Mouse (Mus musculus): ENCODE data around the gene Dap3.
"Not testable (repeated sequence)": the region's sequence is repeated elsewhere in the genome, so short reads cannot be mapped to it uniquely, and the experiment has no call there.

Gene Dap3

DNA sequence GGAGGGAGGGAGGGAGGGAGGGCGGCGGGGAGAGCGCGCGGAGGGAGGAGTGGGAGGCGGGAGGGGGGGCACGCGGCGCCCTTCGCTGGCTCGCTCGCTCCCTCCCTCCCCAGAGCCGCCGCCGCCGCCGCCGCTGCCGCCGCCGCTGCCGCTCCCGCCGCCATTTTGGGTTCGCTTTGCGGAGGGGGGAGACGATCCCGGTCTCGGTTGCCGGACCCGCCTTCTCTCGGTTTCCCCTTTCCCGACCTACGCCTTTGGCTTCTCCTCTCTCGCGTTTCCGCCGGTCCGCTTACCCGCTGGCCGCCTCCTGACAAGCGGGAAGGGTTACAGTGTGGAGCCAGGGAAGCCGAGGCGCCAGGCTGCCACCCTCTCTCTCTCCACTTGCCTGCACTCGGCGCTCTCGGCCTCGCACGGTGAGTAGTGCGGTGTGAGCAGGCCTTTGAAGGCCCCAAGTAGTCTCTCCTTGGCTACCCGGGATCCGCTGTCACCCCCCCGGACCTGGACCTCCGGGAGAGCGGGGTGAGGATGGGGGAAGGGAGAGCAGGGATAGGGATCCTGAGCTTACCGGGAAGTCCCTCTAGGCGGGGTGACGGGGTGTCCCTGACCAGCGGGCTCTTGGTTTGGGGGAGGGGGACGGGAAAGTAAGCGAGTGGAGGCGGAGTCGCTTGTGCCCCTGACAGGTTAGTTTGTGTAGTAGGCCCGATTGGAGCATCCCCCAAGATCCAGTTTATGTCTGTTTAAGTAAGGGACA lies at the start of gene Dap3, which contains the start of gene Ash1l:
TSS of gene Dap3 (minus strand) at position 606 of the 751 bp plus-strand sequence.
TSS of gene Ash1l (plus strand) at position 47 of the 751 bp plus-strand sequence.
- peak; percentile 70 for DNase-seq (ENCODE audit: low spot score)

DNA sequence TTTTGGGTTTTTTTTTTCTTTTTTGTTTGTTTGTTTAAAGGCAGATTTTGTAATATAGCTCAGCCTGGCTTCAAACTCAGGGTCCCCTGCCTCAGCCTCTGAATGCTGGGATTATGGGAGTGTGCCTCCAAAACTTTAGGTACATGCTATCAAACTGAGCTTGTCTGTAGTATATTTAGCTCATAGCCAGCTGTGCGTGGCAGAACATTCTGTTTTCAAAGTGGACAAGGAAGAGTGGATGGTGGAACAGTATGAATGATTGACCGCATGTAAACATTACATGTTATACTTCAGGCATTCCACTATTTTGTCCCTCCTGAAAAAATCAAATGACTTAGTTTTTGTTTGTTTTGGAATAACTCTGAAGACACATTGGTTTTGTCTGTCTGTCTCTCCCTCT lies 41.8 kb upstream of the Dap3 start:
- DNase-seq (ENCODE audit: low spot score), result no peak

DNA sequence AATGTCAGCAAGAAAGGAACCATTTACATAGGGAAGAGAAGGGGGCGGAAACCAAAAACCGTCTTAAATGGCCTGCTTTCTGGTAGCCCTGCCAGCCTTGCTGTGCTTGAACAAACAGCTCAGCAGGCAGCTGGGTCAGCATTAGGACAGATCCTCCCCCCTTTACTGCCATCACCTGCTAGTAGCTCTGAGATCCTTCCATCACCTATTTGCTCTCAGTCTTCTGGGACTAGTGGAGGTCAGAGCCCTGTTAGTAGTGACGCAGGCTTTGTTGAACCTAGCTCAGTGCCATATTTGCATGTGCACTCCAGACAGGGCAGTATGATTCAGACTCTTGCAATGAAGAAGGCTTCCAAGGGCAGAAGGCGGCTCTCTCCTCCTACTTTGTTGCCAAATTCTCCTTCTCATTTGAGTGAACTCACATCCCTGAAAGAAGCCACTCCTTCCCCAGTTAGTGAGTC lies 33.0 kb upstream of the Dap3 start:
- no peak for DNase-seq (ENCODE audit: low spot score)

DNA sequence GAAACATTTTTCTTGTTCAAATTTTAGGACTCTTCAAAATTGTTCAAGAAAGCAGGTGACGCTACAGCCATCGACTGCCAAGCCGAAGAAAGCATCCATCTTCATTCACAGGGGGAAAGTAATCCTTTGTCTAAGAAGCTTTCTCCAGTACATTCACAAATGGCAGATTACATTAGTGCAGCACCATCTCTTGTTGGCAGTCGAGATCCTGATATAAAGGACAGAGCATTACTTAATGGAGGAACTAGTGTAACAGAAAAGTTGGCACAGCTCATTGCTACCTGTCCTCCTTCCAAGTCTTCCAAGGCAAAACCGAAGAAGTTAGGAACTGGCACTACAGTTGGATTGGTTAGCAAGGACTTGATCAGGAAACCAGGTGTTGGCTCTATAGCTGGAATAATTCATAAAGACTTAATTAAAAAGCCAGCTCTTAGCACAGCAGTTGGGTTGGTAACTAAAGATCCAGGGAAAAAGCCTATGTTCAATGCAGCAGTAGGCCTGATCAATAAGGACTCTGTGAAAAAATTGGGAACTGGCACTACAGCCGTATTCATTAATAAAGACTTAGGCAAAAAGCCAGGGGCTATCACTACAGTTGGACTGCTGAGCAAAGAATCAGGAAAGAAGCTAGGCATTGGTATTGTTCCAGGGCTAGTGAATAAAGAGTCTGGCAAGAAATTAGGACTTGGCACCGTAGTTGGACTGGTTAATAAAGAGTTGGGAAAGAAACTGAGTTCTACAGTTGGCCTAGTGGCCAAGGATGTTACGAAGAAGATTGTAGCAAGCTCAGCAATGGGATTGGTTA lies 30.4 kb upstream of the Dap3 start:
- no peak for DNase-seq (ENCODE audit: low spot score)

DNA sequence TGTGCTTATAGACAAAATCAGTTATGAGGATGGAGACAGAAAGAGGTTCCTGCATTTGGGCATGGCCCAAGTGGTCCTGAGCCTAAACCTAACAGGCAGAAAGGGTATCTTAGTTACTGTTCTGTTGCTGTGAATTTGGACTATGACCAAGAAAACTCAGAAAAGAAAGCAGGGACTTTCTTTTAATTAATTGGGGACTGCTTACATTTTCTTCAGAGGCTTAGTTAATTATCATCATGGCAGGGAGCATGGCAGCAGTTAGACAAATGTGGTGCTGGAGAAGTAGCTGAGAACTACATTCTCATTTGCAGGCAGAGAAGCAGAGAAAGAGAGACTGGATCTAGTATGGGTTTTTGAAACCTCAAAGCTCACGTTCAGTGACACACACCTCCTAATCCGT lies 24.0 kb upstream of the Dap3 start:
- no peak for DNase-seq (ENCODE audit: low spot score)

DNA sequence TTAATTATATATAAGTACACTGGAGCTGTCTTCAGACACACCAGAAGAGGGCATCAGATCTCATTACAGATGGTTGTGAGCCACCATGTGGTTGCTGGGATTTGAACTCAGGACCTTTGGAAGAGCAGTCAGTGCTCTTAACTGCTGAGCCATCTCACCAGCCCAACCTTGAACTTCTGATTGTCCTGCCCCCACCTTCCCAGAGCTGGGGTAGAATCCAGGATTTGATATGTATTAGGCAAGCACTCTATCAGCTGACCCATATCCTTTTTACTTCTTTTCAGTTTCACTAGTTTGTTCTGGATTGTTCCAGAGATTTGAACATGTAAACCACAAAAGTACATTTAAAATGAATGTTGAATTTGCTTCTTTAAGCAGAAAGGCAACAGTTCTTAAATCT lies 12.2 kb upstream of the Dap3 start:
- DNase-seq (ENCODE audit: low spot score), result not testable (repeated sequence)

DNA sequence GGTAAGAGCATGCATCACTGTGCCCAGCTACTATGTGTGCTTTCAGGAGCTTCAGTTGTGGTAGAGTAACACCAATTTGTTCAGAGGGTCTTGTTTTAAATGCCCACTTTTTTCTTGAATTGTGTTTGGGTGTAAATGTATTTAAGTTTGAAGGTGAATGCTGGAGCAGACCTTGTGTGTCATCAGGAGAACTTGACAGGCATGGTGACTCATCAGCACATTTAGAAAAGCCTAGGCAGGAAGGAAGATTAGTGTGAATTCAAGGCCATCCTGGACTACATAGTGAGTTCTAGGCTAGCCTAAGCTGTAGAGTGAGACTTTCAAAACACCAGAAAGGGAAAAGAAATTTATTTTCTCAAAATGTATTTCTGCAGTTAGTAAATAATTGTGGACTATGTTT lies 2.8 kb upstream of the Dap3 start:
- DNase-seq (ENCODE audit: low spot score), result no peak

DNA sequence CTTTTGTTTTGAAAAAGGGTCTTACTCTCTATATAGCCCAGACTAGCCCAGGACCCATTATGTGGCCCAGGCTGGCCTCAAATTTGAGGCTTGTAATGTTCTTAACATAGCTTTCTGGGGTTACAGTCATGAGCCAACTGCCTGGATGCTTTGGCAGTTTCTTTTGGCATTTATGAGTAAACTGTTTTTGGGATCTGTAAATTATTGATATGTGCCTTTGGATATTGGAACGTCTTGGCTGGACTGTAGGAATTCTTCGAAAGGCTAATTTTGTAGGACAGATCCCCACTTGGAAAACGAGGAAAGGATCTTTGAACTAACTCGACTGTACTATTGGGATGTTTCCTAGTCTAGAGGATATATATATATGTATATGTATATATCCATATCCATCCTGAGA lies 2.3 kb upstream of the Dap3 start:
- no peak for DNase-seq (ENCODE audit: low spot score)

DNA sequence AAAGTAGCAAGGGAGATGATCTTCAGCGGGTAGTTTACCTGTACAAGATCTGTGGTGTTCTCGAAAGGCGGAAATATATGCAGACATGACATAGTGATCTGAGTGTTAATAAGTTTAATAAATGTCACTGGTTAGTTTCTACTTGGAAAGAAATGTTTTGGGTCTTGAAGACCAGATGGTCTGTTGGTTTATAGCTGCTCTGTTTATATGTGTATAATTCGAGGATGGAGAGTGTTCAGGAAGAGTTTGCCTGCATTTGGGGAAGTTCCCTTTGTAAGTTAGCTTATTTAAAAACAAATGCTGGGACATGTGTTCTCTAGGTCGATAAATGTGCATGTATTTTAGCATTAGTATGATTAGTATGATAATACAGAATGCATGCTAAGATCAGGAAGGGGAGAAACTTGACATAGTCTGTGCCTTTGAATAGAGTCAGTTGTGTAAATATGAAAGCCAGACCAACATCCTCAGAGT lies 383 bp upstream of the Dap3 start:
- no peak for DNase-seq (ENCODE audit: low spot score)

DNA sequence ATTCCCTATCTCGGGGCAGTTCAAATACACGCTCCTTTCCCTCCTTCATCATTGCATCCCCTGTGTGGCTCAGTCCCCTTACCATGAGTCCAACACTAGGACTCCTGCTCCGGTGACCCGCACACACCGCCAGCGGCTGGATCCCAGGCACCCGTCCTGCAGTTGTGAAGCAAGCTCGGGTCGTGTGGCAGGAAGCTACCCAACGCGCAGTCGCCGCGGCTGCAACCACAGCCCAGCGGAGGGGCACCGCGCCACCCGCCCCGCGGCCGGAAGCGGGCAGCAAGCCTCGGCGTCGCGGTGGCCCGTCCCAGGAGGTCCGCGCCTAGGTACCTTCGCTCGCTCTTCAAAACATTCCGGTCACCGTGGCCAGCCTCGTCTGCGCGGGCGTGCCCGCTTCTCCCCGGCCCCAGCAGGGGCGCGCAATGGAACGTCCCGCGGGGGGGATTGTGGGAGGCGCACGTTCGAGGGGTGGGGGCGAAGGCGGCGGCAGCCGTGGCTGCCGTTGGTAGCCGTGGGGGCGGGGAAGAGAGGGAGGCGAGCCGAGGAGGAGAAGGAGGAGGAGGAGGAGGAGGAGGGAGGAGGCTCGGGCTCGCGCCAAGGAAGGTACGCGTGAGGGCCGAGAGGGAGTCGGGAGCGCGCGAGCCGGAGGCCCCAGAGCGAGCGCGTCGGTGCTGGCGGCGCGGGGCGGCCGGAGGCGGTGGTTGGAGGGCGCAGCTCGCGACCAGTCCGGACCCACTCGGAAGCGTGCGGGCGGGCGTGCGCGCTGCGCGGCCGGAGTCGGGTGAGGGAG lies 1.0 kb downstream of the Dap3 start:
- peak; percentile 72 for DNase-seq (ENCODE audit: low spot score)

DNA sequence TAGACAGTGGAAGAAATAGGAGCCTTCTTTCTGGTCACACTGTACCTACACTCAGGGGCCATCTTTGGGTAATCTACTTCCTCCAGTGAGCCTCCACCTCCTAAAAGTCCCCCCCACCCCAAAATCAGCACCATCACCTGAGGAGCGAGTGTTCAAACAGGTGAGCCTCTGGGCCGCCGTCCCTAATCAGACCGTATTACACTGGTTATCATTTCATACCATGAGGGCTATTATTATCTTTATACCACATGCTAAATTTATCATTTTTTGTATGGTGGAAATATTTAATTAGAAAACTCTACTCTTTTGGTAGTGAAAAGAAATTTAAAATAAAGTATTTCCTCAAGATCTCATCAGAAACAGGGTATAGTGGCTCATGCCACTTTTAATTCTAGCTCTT lies 6.9 kb downstream of the Dap3 start:
- DNase-seq (ENCODE audit: low spot score), result no peak

DNA sequence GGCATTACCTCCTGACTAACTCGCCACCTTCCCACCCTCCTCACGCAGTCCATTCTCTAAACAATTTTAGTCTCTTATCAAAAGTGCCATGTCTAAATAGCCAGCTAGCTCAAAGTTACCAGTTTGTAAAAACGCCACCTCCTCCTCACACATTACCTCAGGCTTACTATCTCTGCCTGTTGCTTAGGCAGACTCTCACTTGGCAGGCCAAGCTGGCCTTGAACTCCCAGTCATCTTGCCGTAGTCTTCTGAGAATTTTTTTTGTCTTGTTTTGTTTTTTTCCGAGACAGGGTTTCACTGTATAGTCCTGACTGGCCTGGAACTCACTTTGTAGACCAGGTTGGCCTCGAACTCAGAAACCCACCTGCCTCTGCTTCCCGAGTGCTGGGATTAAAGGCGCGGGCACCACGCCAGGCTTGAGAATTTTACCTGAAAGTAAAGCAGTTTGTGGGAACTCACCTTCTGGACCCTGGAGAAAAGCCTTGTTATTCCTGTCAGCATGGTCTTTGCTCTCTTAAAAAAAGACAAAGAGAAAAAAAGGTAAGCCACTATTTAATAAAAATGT lies 8.6 kb downstream of the Dap3 start:
- no peak for DNase-seq (ENCODE audit: low spot score)

DNA sequence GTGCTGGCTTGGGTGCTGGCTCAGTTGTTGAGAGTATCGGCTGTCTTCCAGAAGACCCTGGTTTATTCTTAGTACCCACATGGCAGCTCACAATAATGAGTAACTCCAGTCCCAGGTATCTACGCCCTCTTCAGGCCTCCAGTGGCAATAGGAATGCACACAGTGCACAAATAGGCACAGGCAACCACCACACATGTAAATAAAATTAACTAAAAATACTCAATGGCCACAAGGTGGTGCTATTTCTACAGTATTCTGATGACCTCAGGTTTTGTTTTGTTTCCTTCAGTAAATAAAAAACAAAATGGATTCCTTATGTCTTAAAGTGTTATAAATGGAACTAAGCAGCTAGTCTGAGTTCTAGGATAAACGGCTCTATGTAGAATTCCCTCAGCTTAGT lies 11.2 kb downstream of the Dap3 start:
- DNase-seq (ENCODE audit: low spot score), result no peak

DNA sequence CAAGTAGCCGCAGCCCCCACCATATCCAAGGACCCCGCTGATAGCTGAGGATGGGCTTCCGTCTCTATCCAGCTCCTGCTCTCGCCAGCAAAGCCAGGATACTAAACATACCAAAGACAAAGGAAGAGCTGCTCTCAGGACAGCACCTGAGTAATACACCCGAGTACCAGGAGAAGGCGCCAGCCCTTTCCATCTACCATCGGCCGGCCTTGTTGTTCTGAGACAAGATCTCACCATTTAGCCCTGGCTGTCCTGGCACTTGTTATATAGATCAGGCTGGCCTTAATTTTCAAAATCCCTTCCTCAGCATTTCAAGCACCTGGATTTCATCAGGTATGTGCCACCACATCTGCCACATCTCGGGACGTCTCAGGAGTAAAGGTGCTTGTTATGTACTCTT lies 11.9 kb downstream of the Dap3 start:
- DNase-seq (ENCODE audit: low spot score), result no peak

DNA sequence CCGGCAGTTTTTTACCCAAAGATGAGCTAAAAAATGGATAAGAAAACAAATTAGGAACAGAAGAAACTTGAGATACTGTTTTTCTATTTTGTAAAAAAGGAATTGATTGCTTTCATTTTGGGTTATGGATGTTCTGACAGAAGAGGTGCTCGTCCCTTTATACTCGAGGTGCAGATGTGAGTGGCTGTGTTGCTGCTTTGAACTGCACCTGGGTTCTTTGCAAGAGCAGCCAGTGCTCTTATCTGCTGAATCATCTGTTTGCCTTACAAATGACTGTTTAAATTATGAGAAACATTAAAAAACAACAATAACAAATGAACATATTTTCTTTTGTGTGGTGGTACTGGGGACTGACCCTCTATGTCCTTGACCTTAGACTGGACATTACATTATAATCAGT lies 21.5 kb downstream of the Dap3 start:
- DNase-seq (ENCODE audit: low spot score), result no peak

DNA sequence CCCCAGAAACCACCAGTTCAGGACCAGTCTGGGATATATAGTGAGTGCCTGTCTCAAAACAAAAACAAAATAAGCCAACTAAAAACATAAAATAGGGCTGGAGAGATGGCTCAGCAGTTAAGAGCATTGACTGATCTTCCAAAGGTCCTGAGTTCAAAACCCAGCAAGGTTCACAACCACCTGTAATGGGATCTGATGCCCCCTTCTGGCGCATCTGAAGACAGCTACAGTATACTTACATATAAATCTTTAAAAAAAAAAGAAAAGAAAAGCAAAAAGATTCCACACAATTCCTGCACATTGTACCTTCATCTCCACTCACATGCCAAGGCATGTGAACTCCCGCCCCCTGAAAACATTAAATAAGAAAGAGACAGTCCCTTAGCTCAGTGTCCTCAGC lies 25.3 kb downstream of the Dap3 start:
- DNase-seq (ENCODE audit: low spot score), result no peak

DNA sequence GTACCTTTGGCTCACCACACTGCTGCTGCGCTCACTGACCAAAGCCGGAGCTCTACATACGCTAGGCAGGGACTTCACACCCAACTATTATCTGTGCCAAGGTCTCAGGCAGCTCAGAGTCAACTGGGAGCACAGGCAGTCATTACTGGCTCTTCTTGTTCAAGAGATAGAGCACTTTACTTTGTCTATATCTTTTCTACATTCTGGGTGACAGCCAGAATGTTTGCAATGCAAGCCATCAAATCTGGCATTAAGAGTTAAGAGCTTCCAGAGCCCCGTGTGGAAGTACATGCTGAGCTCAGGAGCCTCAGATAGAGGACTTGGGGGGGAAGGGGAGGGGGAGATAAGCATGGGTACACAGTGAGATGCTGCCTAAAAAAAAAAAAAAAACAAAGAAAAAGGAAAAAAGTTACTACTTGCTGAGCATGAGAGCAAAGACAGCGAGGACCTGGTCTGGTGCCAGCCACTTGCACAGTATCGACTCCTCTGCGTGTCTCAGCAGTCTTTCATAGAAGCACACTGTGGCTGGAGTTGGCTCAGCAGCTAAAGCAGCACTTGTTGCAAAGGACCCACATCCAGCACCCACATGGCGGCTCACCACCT lies 26.9 kb downstream of the Dap3 start:
- no peak for DNase-seq (ENCODE audit: low spot score)

DNA sequence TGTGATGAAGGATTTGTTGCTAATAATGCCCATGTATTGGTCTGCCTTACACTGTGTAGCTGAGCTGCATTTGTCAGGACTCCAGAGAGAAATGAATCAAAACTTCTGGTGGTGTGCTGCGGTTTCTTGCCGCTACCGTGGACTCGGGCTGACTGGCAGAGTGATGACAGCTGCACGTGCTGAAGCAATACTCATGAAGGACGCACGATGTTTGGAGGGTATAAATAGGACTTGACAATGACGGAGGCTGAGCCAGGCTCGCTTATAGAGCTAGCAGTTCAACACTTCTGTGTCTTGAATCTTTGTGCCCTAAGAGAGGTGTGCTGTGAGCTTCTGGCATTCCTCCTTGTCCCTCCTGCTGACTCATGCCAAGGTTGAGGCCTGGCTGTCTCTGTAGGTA lies 29.6 kb downstream of the Dap3 start:
- no peak for DNase-seq (ENCODE audit: low spot score)

DNA sequence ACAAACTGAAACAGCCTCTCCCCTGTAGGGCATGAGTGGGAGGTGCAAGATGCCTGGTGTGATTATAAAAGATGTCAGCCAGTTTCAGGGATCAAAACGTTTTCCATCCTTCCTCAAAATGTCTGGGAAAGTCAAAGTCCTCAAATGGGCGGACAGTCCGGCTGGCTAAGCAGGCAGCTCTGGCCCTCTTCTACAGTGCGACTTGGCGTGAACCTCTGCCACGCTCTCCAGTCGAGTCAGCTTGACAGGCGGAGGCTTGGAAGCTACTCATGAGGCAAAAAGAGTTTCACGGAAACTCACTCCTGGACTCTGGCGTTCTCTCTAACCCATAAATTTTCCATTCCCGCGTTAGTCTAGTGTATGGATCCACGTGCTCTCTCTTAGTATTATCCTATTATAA lies 32.0 kb downstream of the Dap3 start:
- DNase-seq (ENCODE audit: low spot score), result no peak

DNA sequence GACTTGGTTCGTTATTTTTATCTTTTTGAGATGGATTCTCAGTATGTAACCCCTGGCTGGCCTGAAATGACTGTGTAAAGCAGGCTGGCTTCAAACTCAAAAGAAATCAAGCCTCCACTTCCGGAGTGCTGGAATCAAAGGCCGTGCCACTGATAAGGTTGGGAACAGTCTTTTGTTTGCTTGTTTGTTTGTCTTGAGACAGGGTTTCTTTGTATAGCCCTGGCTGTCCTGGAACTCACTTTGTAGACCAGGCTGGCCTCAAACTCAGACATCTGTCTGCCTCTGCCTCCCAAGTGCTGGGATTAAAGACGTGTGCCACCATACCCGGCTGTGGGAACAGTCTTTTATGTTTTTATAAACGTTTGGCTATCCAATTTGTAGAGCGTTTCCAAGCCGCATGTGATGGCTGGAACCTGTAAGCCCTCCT lies 36.6 kb downstream of the Dap3 start:
- no peak for DNase-seq (ENCODE audit: low spot score)

DNA sequence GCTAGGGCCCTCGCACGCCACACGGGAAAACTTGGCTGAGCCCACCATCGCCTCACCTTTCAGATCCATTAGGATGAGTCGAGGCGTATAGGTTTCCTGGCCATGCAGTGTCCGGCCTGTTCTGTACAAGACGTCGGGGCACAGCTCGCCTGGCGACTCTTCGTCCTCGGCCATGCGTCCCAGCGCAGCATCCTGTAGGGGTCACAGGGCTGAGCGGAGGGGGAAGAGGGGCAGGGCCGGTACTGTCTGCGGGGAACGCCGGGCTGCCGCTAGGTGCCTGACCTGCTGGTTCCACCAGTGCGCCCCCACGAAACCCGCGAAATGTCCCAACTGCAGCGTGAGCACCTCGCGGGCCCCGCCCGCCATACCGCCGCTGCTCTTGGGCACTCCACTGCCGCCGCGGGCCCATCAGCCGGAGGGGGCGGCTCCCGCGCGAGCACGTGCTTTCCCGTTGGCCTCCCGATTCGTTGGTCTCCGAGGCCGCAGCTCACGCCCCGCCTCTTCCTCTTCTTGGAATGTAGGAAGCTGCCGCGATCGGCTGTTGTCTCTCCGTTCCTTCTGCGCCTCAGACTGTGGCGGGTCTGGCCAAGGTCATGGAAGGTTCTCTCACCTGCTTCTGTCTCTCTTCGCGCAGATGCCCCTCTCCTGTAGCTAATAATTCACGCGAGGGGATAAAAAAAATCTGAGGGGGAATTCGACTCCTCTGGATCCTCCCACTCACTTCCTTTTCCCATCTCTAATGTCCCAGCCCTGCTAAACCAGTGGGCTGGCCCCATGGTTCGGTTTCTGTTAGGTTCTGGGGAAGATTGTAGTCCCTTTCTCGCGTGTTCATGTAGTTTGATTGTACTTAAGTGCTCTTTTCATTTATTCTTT lies 37.2 kb downstream of the Dap3 start, which contains the start of gene Msto1:
TSS of gene Msto1 (minus strand) at position 489 of the 873 bp plus-strand sequence.
- DNase-seq (ENCODE audit: low spot score), result peak; percentile 74
